Mouse (Mus musculus) forebrain, embryonic 11.5 days (tissue): ENCODE measurements at regions not wholly inside any gene's neighbourhood (a gene's known extent, or its start where the extent isn't known, plus 50 kb on each side); places are given as distances from the start of the nearest gene placed in this dataset.

Source experiments
- ATAC-seq: fragments of 200-750 bp; cut with Nextera tagmentation; replicated peaks from 2 replicates; pipeline ENCODE4 v1.8.0; 2017; ENCODE audit warnings: moderate TSS enrichment; ENCODE audit not compliant: low FRiP score
- DNase-seq: peaks from one replicate; pipeline ENCODE4 v3.0.0-alpha.2; 2017; ENCODE audit warnings: low spot score
- H3K27ac ChIP-seq: fragments of 300-500 bp; sonication (generic); 2 replicates; pipeline ENCODE4 v1.5.1; 2014; ENCODE audit warnings: low read depth, low read length
- H3K27me3 ChIP-seq: fragments of 300-500 bp; sonication (generic); 2 replicates; pipeline ENCODE4 v1.6.1; 2014; ENCODE audit warnings: mild to moderate bottlenecking, low read length, mixed read lengths; ENCODE audit not compliant: control insufficient read depth, insufficient read depth
- H3K36me3 ChIP-seq: fragments of 300-500 bp; sonication (generic); 2 replicates; pipeline ENCODE4 v1.6.1; 2014; ENCODE audit warnings: mild to moderate bottlenecking, low read length, moderate library complexity, mixed read lengths; ENCODE audit not compliant: control insufficient read depth, insufficient read depth
- H3K4me1 ChIP-seq: fragments of 300-500 bp; sonication (generic); replicated peaks from 2 replicates; pipeline ENCODE4 v1.6.1; 2014; ENCODE audit warnings: low read length, mixed read lengths; ENCODE audit not compliant: control insufficient read depth, insufficient read depth
- H3K4me2 ChIP-seq: fragments of 300-500 bp; sonication (generic); 2 replicates; pipeline ENCODE4 v1.6.1; 2014; ENCODE audit warnings: low read depth, mild to moderate bottlenecking, low read length, moderate library complexity, mixed read lengths; ENCODE audit not compliant: severe bottlenecking
- H3K4me3 ChIP-seq: fragments of 300-500 bp; sonication (generic); 2 replicates; pipeline ENCODE4 v1.5.1; 2014; ENCODE audit warnings: low read depth, low read length
- H3K9ac ChIP-seq: fragments of 300-500 bp; sonication (generic); 2 replicates; pipeline ENCODE4 v1.6.1; 2014; ENCODE audit warnings: low read length
- H3K9me3 ChIP-seq: fragments of 300-500 bp; sonication (generic); 2 replicates; pipeline ENCODE4 v1.6.1; 2016; ENCODE audit warnings: low read length, mixed read lengths; ENCODE audit not compliant: control insufficient read depth
- WGBS: fragments of 180-500 bp; shearing (Covaris S2); extraction: QIAGEN DNeasy Blood & Tissue Kit; methylation state at CpG from one replicate; pipeline ENCODE4 v1.1.7; 2014; 5-methylcytosine and 5-hydroxymethylcytosine counted together

DNA sequence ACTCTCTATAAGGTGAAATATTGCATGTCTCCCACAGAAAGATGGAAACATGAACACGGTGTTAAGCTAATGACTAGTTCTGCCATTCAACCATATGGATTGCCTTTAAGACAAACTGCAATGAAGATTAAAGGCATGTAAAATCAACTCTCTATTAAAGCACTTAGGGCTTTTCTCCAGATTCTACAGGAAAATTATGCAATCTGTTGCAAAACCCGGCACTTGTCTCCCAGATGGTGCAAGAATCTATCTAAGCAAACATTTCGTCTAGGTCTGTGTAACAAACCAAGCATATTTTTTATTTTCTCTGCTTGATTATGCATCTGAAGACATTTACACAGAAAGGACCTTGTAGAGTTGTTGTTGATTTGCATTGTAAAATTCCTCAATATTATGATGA, 1682.9 kb downstream of the Cdh8 start:
- Histone ChIP-seq H3K4me3 (no peak overlapping the region), H3K4me2 (no peak overlapping the region), H3K9ac (no peak overlapping the region), H3K36me3 (no peaks in the 10 kb centered on the region), H3K27ac (no peak overlapping the region), H3K27me3 (no peaks in the 10 kb centered on the region), H3K9me3 (no peaks in the 10 kb centered on the region), H3K4me1 (no peaks in the 10 kb centered on the region)
- no peak for DNase-seq
- WGBS = 90% methylated on average over 3 of the region's 3 CpGs
- no peak for ATAC-seq

DNA sequence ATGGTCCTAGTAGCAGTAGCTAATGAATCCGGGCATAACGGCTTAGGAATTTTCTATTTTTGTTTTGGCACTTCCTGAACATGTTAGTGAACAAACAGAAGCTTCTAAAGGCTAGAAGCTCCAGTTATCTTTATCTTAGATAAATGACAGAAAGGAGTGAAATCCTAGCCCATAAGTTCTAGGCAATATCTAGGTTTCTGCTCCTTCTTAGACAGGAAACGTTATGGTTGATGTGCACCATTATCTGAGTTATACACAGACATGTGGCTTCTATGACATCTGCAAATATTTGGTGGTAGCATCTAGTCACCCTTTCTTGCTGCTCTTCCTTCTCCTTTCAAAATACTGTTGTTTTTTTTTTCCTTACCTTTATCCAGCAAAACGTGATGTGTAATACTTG, 1693.6 kb downstream of the Cdh8 start:
- Histone ChIP-seq H3K36me3 (no peaks in the 10 kb centered on the region), H3K9ac (no peak overlapping the region), H3K4me1 (no peaks in the 10 kb centered on the region), H3K4me2 (no peak overlapping the region), H3K4me3 (no peak overlapping the region), H3K27ac (no peak overlapping the region), H3K27me3 (no peaks in the 10 kb centered on the region), H3K9me3 (no peaks in the 10 kb centered on the region)
- DNase-seq (no peak), ATAC-seq (no peak)
- WGBS = 87% methylated on average over 4 of the region's 4 CpGs

DNA sequence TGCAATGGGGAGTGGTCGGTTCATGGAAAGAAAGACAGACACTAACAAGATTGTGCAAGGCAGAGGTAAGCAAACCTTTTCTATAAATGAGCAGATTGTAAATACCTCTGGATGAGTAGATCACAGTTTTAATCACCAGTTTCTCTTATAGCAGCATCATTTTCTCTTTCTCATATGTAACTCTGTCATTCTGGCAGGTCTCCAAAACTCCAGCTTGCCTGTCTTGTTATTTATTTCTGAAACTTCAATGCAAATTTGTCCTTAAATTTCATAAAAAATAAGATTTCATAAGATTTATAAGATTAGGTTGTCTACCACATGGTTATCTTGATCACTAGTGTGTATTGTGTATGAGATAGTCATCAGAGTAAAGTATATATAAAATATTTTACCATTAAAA, 1714.6 kb downstream of the Cdh8 start:
- H3K4me3 ChIP-seq = no peak overlapping the region
- no peaks in the 10 kb centered on the region for H3K36me3 ChIP-seq
- H3K9me3 ChIP-seq = no peaks in the 10 kb centered on the region
- no peaks in the 10 kb centered on the region for H3K4me1 ChIP-seq
- 97% methylated on average over 1 of the region's 1 CpGs for WGBS
- no peak overlapping the region for H3K27ac ChIP-seq
- H3K4me2 ChIP-seq = no peak overlapping the region
- no peaks in the 10 kb centered on the region for H3K27me3 ChIP-seq
- no peak for DNase-seq
- no peak overlapping the region for H3K9ac ChIP-seq
- no peak for ATAC-seq

DNA sequence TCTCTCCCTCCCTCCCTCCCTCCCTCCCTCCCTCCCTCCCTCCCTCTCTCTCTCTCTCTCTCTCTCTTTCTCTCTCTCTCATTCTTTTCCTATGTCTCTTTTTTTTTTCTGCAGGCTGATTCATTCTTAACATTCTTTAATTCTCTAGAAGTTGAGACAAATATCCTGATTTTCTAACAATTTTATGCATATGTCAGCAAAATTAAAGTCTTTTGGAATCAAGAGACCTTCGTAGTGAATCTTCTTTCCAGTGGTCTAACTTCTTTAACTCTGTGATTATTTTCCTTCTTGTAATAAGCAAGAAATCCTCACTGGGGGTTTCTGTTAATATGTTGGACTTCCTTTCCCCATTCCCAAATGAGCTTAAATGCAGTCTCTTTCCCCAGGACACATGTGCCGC, 1751.9 kb downstream of the Cdh8 start:
- H3K27me3 ChIP-seq = no peaks in the 10 kb centered on the region
- H3K27ac ChIP-seq = no peak overlapping the region
- H3K36me3 ChIP-seq = no peaks in the 10 kb centered on the region
- H3K9ac ChIP-seq = no peak overlapping the region
- ATAC-seq (no peak), DNase-seq (no peak)
- no peaks in the 10 kb centered on the region for H3K4me1 ChIP-seq
- H3K9me3 ChIP-seq = no peaks in the 10 kb centered on the region
- no peak overlapping the region for H3K4me3 ChIP-seq
- H3K4me2 ChIP-seq = no peak overlapping the region
- WGBS = 89% methylated on average over 2 of the region's 2 CpGs

DNA sequence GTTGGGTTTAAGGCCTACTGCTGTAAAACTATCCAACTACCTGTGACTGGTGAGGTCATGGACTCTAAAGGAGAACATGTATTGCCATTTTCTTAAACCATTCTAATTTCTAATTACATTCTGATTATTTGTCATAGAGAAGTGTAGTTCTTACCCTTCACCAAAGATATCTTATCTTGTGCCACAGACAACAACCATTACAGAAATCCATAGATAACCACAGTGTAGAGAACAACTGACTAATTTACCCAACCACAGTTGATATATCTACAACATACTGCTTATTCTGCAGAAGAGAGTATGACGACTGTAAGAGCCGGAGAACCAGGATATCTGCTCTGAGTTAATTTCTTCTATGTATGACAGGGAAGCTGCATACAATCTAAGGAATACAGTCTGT, 1754.1 kb downstream of the Cdh8 start:
- no peaks in the 10 kb centered on the region for H3K9me3 ChIP-seq
- no peak overlapping the region for H3K9ac ChIP-seq
- no peaks in the 10 kb centered on the region for H3K27me3 ChIP-seq
- H3K4me3 ChIP-seq = no peak overlapping the region
- H3K4me1 ChIP-seq = no peaks in the 10 kb centered on the region
- no peak overlapping the region for H3K4me2 ChIP-seq
- H3K27ac ChIP-seq = no peak overlapping the region
- DNase-seq (no peak), ATAC-seq (no peak)
- no peaks in the 10 kb centered on the region for H3K36me3 ChIP-seq
- 91% methylated on average over 2 of the region's 2 CpGs for WGBS

DNA sequence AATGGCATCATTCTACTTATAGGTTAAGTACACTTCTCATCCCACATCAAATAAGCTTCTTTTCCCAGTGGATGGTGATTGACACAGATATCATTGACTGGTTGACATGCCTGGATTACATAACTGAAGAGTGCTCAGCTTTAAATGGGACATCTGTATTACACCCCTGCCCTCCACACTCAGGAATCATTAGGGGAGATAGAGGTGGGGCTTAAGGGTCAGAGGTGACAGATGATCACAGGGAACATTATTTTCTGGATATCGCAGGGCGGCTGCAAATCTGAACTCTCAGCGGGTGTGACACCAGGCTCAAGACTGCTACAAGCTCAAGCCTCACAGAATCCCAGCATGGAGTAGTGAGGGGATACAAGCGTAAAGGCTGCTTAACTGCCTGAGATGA, 1763.5 kb upstream of the Got2 start:
- ATAC-seq (no peak), DNase-seq (no peak)
- no peak overlapping the region for H3K27ac ChIP-seq
- no peak overlapping the region for H3K9ac ChIP-seq
- H3K27me3 ChIP-seq = no peaks in the 10 kb centered on the region
- no peak overlapping the region for H3K4me3 ChIP-seq
- no peaks in the 10 kb centered on the region for H3K4me1 ChIP-seq
- 69% methylated on average over 4 of the region's 4 CpGs for WGBS
- H3K4me2 ChIP-seq = no peak overlapping the region
- H3K36me3 ChIP-seq = no peaks in the 10 kb centered on the region
- H3K9me3 ChIP-seq = no peaks in the 10 kb centered on the region

DNA sequence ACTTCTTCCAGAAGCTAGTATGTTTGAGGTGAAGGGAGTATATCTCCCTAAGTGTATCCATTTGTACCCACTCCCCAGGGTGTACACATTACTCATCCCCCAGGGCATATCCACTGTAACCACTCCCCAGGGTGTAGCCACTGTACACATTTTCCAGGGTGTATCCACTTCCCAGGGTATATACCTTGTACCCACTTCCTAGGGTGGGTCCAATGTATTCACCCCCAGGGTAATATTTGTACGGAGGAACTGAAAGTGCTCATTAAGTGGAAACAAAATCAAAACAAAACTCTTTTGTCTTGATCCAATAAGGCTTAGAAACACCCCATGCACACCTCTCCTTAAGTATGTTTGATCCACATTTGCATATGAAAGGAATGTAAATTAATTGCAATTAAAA, 1744.6 kb upstream of the Got2 start:
- WGBS = 16% methylated on average over 1 of the region's 1 CpGs
- DNase-seq = no peak
- H3K4me1 ChIP-seq = no peaks in the 10 kb centered on the region
- no peak overlapping the region for H3K9ac ChIP-seq
- ATAC-seq = peak; percentile 84
- H3K36me3 ChIP-seq = no peaks in the 10 kb centered on the region
- no peak overlapping the region for H3K4me2 ChIP-seq
- H3K27ac ChIP-seq = no peak overlapping the region
- no peak overlapping the region for H3K4me3 ChIP-seq
- no peaks in the 10 kb centered on the region for H3K27me3 ChIP-seq
- no peaks in the 10 kb centered on the region for H3K9me3 ChIP-seq
